Mouse (Mus musculus) liver, embryonic 13.5 days (tissue): Measurements from ENCODE around the gene Sgtb. TPM values are rescaled to one million over a fixed set of nuclear protein-coding genes. Genes with fewer than 3 reads are reported as not detected.

Experiments used
- ATAC-seq: fragments of 200-750 bp; cut with Nextera tagmentation; 2 replicates; pipeline ENCODE4 v1.8.0; 2017; ENCODE audit warnings: low read depth, mild to moderate bottlenecking, moderate number of reproducible peaks, moderate library complexity
- DNase-seq: peaks from one replicate; pipeline ENCODE4 v3.0.0; 2022
- H3K27ac ChIP-seq: fragments of 300-500 bp; sonication (generic); 2 replicates; pipeline ENCODE4 v1.5.1; 2015; ENCODE audit warnings: moderate library complexity, mild to moderate bottlenecking, inconsistent platforms
- H3K27me3 ChIP-seq: fragments of 300-500 bp; sonication (generic); 2 replicates; pipeline ENCODE4 v1.6.1; 2015; ENCODE audit warnings: mild to moderate bottlenecking, inconsistent platforms
- H3K36me3 ChIP-seq: fragments of 300-500 bp; sonication (generic); 2 replicates; pipeline ENCODE4 v1.6.1; 2015; ENCODE audit warnings: mild to moderate bottlenecking, inconsistent platforms
- H3K4me1 ChIP-seq: fragments of 300-500 bp; sonication (generic); replicated peaks from 2 replicates; pipeline ENCODE4 v1.6.1; 2015; ENCODE audit warnings: inconsistent platforms
- H3K4me2 ChIP-seq: fragments of 300-500 bp; sonication (generic); 2 replicates; pipeline ENCODE4 v1.6.1; 2015; ENCODE audit warnings: inconsistent platforms, mild to moderate bottlenecking, moderate library complexity
- H3K4me3 ChIP-seq: fragments of 300-500 bp; sonication (generic); replicated peaks from 2 replicates; pipeline ENCODE4 v1.5.1; 2015; ENCODE audit warnings: mild to moderate bottlenecking, inconsistent platforms
- H3K9ac ChIP-seq: fragments of 300-500 bp; sonication (generic); 2 replicates; pipeline ENCODE4 v1.6.1; 2015; ENCODE audit warnings: mild to moderate bottlenecking, inconsistent platforms
- H3K9me3 ChIP-seq: fragments of 300-500 bp; sonication (generic); replicated peaks from 2 replicates; pipeline ENCODE4 v1.6.1; 2016; ENCODE audit warnings: inconsistent platforms
- WGBS: fragments of 180-500 bp; shearing (Covaris S2); methylation state at CpG from one replicate; pipeline ENCODE4 v1.1.7; 2015; ENCODE audit not compliant: insufficient replicate concordance; 5-methylcytosine and 5-hydroxymethylcytosine counted together
- polyA plus RNA-seq: library from polyadenylated mRNA; unstranded; fragments of >200 nt; fragmentation: Nextera tagmentation; extraction: Ambion mirVana; gene quantifications from 2 replicates; pipeline ENCODE4 v1.2.1, GENCODE M21; 2015

The Sgtb gene
- polyA plus RNA-seq, 1 experiment from 2014 or later: 0.62 TPM

GRCm38 (mm10) chr13:104110526-104110925 is 985 bp downstream of the Sgtb start:
- peaks cover 26% of the 10 kb centered on the region for H3K27me3 ChIP-seq
- ATAC-seq: no peak
- H3K27ac ChIP-seq: no peak overlapping the region

DNA sequence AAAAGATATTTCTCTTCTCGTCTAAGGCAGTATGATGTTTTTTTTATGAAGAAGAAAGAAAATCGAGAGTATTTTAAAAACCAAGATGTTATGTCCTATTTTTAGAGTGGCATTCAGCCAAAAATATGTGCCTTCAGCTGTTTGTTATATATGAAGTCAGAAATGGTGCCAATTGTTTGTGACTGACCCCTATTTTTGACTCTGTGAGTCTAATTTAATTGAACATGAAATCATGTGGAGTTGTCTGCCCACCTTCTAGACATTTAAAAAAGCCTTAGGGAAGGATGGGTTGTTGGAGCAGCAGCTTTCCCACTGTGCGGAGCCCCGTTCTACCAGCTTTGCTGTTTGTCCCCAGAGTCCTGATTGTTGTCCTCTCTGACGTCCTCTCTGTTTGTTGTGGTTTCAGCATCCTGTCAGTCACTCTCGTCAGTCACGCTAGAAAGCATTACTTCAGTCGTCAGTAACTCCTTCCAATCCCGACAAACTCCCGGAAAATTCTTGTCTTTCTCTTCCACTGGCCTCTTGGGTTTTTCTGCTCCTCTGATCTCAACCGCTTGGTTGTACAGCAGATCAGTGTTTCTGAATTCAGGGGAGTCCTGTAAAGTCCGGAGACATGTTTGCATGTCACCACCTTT is 2.8 kb downstream of the Sgtb start:
- 45% methylated on average over 12 of the region's 12 CpGs for WGBS
- ATAC-seq (no peak), DNase-seq (no peak)
- no peak overlapping the region for H3K27ac ChIP-seq
- peaks cover 26% of the 10 kb centered on the region for H3K27me3 ChIP-seq
- no peak overlapping the region for H3K4me3 ChIP-seq
- H3K36me3 ChIP-seq: no peaks in the 10 kb centered on the region
- H3K9me3 ChIP-seq: no peaks in the 10 kb centered on the region
- H3K4me1 ChIP-seq: peaks cover 20% of the 10 kb centered on the region
- no peak overlapping the region for H3K4me2 ChIP-seq
- no peak overlapping the region for H3K9ac ChIP-seq

More at GRCm38 (mm10) chr13:104110526-104110925, 985 bp downstream of the Sgtb start:
- peaks cover 20% of the 10 kb centered on the region for H3K4me1 ChIP-seq
- no peaks in the 10 kb centered on the region for H3K9me3 ChIP-seq
- H3K4me2 ChIP-seq: peak overlapping the region; percentile 87
- 0 out of 2 replicates have a peak overlapping the region, but pooled peaks have one; percentile 68 for H3K9ac ChIP-seq
- WGBS: 55% methylated on average over 7 of the region's 7 CpGs
- DNase-seq: no peak
- peak overlapping the region; percentile 65 for H3K4me3 ChIP-seq
- no peaks in the 10 kb centered on the region for H3K36me3 ChIP-seq

DNA sequence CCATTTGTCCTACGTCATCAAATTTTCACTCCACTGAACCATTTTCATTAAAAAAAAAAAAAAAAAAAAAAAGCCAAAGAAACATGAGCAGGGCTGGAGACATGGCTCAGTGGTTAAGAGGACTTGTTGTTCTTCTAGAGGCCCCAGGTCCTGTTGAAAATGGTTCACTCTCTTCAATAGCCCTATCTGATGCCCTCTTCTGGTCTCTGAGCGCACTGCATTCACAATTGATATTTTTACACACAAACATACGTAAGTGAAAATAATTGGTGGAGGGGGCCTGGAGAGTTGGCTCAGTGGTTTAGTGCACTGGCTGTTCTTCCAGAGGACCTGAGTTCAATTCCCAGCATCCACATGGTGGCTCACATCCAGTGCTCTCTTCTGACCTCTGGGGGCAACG is 4.2 kb downstream of the Sgtb start:
- no peak overlapping the region for H3K4me2 ChIP-seq
- ATAC-seq (no peak), DNase-seq (no peak)
- no peak overlapping the region for H3K4me3 ChIP-seq
- H3K4me1 ChIP-seq: peaks cover 14% of the 10 kb centered on the region
- H3K36me3 ChIP-seq: no peaks in the 10 kb centered on the region
- H3K27me3 ChIP-seq: peaks cover 26% of the 10 kb centered on the region
- no peaks in the 10 kb centered on the region for H3K9me3 ChIP-seq
- no peak overlapping the region for H3K9ac ChIP-seq
- no peak overlapping the region for H3K27ac ChIP-seq
- 82% methylated on average over 4 of the region's 4 CpGs for WGBS

DNA sequence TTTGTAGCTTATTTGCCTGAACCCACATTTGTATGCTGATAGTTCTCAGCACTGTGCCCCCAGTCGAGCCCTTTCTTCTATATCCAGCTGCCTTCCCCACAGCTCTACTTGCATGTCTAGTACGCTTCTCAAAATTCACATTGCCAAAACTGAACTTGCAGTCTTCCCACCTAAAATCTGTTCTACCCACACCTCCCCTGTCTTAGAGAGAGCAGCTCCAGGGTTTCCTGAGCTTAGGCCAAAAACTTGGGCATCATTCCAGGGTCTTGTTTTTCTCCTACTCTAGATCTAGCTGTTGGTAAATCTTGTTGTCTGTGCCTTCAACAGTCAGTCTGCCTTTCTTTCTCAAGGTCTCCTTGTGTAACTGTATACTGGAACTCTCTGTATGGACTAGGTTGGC is 5.3 kb downstream of the Sgtb start:
- H3K4me2 ChIP-seq: no peak overlapping the region
- H3K4me1 ChIP-seq: peaks cover 5% of the 10 kb centered on the region
- WGBS: 74% methylated on average over 2 of the region's 2 CpGs
- no peaks in the 10 kb centered on the region for H3K36me3 ChIP-seq
- DNase-seq: no peak
- no peak for ATAC-seq
- H3K27ac ChIP-seq: no peak overlapping the region
- H3K9ac ChIP-seq: no peak overlapping the region
- H3K9me3 ChIP-seq: no peaks in the 10 kb centered on the region
- peaks cover 23% of the 10 kb centered on the region for H3K27me3 ChIP-seq
- H3K4me3 ChIP-seq: no peak overlapping the region

DNA sequence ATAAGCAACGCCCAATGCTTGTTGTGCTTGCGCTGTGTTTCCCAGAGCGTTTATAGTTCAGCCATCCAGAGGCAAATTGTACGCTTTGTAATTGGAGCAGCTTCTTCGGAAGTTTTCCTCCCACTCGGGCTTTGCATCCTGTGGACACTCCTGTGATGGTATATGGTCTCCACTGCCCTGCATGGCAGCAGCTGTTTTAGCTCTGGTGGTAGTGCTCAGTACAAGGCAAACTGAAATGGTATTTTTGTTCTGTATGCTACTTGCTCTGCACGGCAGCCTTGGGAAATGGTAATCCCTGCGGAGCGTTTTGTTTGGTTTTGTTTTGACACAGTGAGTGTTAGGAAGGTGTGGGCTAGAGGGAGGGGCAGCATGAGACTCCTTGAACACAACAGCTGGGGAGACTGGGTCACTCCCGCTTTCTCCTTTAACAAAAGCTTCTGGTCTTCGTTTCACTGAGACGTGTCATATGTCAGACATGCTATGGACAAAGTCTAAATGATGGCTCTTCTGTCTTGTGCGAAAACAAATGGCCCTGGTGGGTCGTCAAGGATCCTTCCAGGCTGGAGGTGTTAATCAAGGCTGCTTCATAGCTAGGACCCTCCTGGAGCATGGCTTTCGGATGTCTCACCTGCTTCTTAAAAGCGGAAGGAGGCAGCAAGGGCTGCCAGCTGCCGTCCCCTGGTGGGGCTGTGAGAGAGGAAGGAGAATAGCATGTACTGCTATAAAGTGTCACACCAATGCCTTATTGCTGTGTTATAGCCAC is 12.7 kb downstream of the Sgtb start:
- Histone ChIP-seq H3K27me3 (no peaks in the 10 kb centered on the region), H3K9me3 (no peaks in the 10 kb centered on the region), H3K4me1 (no peaks in the 10 kb centered on the region), H3K4me3 (no peak overlapping the region), H3K27ac (no peak overlapping the region), H3K9ac (no peak overlapping the region), H3K36me3 (no peaks in the 10 kb centered on the region), H3K4me2 (no peak overlapping the region)
- ATAC-seq: no peak
- 73% methylated on average over 17 of the region's 17 CpGs for WGBS
- no peak for DNase-seq

DNA sequence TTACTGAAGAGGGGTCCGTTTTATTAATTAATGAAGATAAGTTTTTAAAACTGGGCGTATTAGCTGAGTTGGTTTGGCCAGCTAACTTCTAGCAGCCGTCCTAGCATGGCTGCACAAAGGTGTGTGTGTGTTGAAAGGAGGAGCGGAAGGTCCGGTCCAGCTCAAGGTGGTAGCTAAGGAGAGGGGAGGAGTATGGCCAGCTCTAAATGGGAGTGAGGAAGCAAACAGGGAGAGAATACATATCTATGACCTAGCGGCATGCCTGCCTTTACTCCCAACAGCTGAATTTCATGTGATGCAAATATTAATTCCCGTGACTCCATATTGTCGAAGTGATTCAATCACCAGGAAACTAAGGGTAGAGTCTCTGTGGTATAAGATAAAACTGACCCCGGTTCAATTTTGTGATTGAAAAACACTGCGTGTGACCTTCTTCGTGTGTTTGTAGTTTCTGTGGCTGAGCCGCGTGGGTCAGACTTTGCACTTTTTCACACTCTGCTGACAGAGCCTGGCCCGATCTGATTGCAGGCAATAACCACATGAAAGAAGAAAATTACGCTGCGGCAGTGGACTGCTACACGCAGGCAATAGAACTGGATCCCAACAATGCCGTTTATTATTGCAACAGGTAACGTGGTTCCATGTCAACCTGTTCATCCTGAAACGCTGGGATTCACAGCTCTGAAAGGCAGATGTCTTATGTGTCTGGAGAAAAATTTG is 14.3 kb downstream of the Sgtb start:
- ATAC-seq (no peak), DNase-seq (no peak)
- Histone ChIP-seq H3K4me3 (no peak overlapping the region), H3K9me3 (no peaks in the 10 kb centered on the region), H3K4me2 (no peak overlapping the region), H3K9ac (no peak overlapping the region), H3K27me3 (no peaks in the 10 kb centered on the region), H3K4me1 (no peaks in the 10 kb centered on the region), H3K36me3 (no peaks in the 10 kb centered on the region), H3K27ac (no peak overlapping the region)
- WGBS: 78% methylated on average over 20 of the region's 20 CpGs

- no peaks in the 10 kb centered on the region for H3K27me3 ChIP-seq
- no peaks in the 10 kb centered on the region for H3K9me3 ChIP-seq
- H3K4me3 ChIP-seq: no peak overlapping the region
- H3K36me3 ChIP-seq: no peaks in the 10 kb centered on the region
- ATAC-seq: no peak
- no peak for DNase-seq
- H3K9ac ChIP-seq: no peak overlapping the region
- H3K4me1 ChIP-seq: no peaks in the 10 kb centered on the region
- H3K4me2 ChIP-seq: no peak overlapping the region
- no peak overlapping the region for H3K27ac ChIP-seq
- WGBS: 62% methylated on average over 2 of the region's 2 CpGs
These were observed 23.0 kb downstream of the Sgtb start for GRCm38 (mm10) chr13:104132561-104132960.

GRCm38 (mm10) chr13:104134510-104135085 is 25.1 kb downstream of the Sgtb start:
- Histone ChIP-seq H3K4me1 (no peaks in the 10 kb centered on the region), H3K4me3 (no peak overlapping the region), H3K27ac (no peak overlapping the region), H3K9me3 (no peaks in the 10 kb centered on the region), H3K9ac (no peak overlapping the region), H3K27me3 (no peaks in the 10 kb centered on the region), H3K4me2 (no peak overlapping the region), H3K36me3 (no peaks in the 10 kb centered on the region)
- ATAC-seq (no peak), DNase-seq (no peak)
- WGBS: 79% methylated on average over 4 of the region's 4 CpGs

GRCm38 (mm10) chr13:104139369-104140209 is 30.0 kb downstream of the Sgtb start:
- 25% methylated on average over 13 of the region's 13 CpGs for WGBS

GRCm38 (mm10) chr13:104144871-104145270 is 35.3 kb downstream of the Sgtb start:
- Histone ChIP-seq H3K27ac (no peak overlapping the region), H3K27me3 (no peaks in the 10 kb centered on the region), H3K4me3 (no peak overlapping the region), H3K4me1 (no peaks in the 10 kb centered on the region), H3K9me3 (no peaks in the 10 kb centered on the region), H3K4me2 (no peak overlapping the region), H3K36me3 (peaks cover 75% of the 10 kb centered on the region), H3K9ac (no peak overlapping the region)
- 84% methylated on average over 9 of the region's 9 CpGs for WGBS
- DNase-seq (no peak), ATAC-seq (no peak)

More at GRCm38 (mm10) chr13:104139369-104140209, 30.0 kb downstream of the Sgtb start:
- Histone ChIP-seq H3K27me3 (no peaks in the 10 kb centered on the region), H3K4me1 (no peaks in the 10 kb centered on the region), H3K27ac (no peak overlapping the region), H3K9ac (no peak overlapping the region), H3K4me2 (peak overlapping the region; percentile 57), H3K36me3 (peaks cover 27% of the 10 kb centered on the region), H3K4me3 (peak overlapping the region; percentile 32; the same call in 1 of the 2 replicates), H3K9me3 (no peaks in the 10 kb centered on the region)
- peak; percentile 60 for ATAC-seq
- DNase-seq: peak; percentile 57
